Mouse (Mus musculus): ENCODE measurements around the gene Tmem131. TPM values are rescaled to one million over a fixed set of nuclear protein-coding genes. Genes with fewer than 3 reads are reported as not detected.

Tmem131 gene
- polyA plus RNA-seq, 1 experiment from 2014 or later = 23.1 TPM

GRCm38 (mm10) chr1:36925781-36926180, 17.7 kb downstream of the Tmem131 start:
- Histone ChIP-seq H3K36me3 (ENCODE audit: control insufficient read depth, insufficient read depth, low read length) (no peaks in the 10 kb centered on the region), H3K4me1 (ENCODE audit: control insufficient read depth, insufficient read depth, low read length) (peaks cover 15% of the 10 kb centered on the region), H3K9me3 (ENCODE audit: control insufficient read depth, low read length) (no peaks in the 10 kb centered on the region), H3K9ac (replicated peaks; ENCODE audit: low read length) (no peak overlapping the region), H3K27ac (replicated peaks; ENCODE audit: low read depth, low read length) (no peak overlapping the region), H3K27me3 (ENCODE audit: control insufficient read depth, insufficient read depth, low read length) (no peaks in the 10 kb centered on the region), H3K4me3 (replicated peaks; ENCODE audit: low read depth, low read length) (no peak overlapping the region), H3K4me2 (ENCODE audit: low read length) (no peak overlapping the region)
- DNase-seq (no peak), ATAC-seq (ENCODE audit: low FRiP score, low TSS enrichment) (no peak)
- 90% methylated on average over 5 of the region's 5 CpGs for WGBS

- WGBS = 99% methylated on average over 2 of the region's 2 CpGs
- H3K27ac ChIP-seq (replicated peaks; ENCODE audit: low read depth, low read length) = no peak overlapping the region
- DNase-seq (no peak), ATAC-seq (ENCODE audit: low FRiP score, low TSS enrichment) (no peak)
- H3K27me3 ChIP-seq (ENCODE audit: control insufficient read depth, insufficient read depth, low read length) = no peaks in the 10 kb centered on the region
- H3K4me1 ChIP-seq (ENCODE audit: control insufficient read depth, insufficient read depth, low read length) = peaks cover 24% of the 10 kb centered on the region
- H3K9me3 ChIP-seq (ENCODE audit: control insufficient read depth, low read length) = no peaks in the 10 kb centered on the region
- no peaks in the 10 kb centered on the region for H3K36me3 ChIP-seq (ENCODE audit: control insufficient read depth, insufficient read depth, low read length)
- H3K9ac ChIP-seq (replicated peaks; ENCODE audit: low read length) = no peak overlapping the region
- H3K4me2 ChIP-seq (ENCODE audit: low read length) = no peak overlapping the region
- H3K4me3 ChIP-seq (replicated peaks; ENCODE audit: low read depth, low read length) = no peak overlapping the region
These were observed 18.6 kb downstream of the Tmem131 start for GRCm38 (mm10) chr1:36924853-36925252.

GRCm38 (mm10) chr1:36923911-36924310, 19.6 kb downstream of the Tmem131 start:
- Histone ChIP-seq H3K4me2 (ENCODE audit: low read length) (no peak overlapping the region), H3K9me3 (ENCODE audit: control insufficient read depth, low read length) (no peaks in the 10 kb centered on the region), H3K4me1 (ENCODE audit: control insufficient read depth, insufficient read depth, low read length) (peaks cover 28% of the 10 kb centered on the region), H3K27ac (replicated peaks; ENCODE audit: low read depth, low read length) (no peak overlapping the region), H3K36me3 (ENCODE audit: control insufficient read depth, insufficient read depth, low read length) (no peaks in the 10 kb centered on the region), H3K9ac (replicated peaks; ENCODE audit: low read length) (no peak overlapping the region), H3K4me3 (replicated peaks; ENCODE audit: low read depth, low read length) (no peak overlapping the region), H3K27me3 (ENCODE audit: control insufficient read depth, insufficient read depth, low read length) (no peaks in the 10 kb centered on the region)
- ATAC-seq (ENCODE audit: low FRiP score, low TSS enrichment) (no peak), DNase-seq (no peak)

GRCm38 (mm10) chr1:36922623-36923421, 20.6 kb downstream of the Tmem131 start:
- Histone ChIP-seq H3K4me1 (ENCODE audit: control insufficient read depth, insufficient read depth, low read length) (peaks cover 28% of the 10 kb centered on the region), H3K27ac (replicated peaks; ENCODE audit: low read depth, low read length) (no peak overlapping the region), H3K27me3 (ENCODE audit: control insufficient read depth, insufficient read depth, low read length) (no peaks in the 10 kb centered on the region), H3K9me3 (ENCODE audit: control insufficient read depth, low read length) (no peaks in the 10 kb centered on the region), H3K36me3 (ENCODE audit: control insufficient read depth, insufficient read depth, low read length) (no peaks in the 10 kb centered on the region), H3K4me3 (replicated peaks; ENCODE audit: low read depth, low read length) (no peak overlapping the region), H3K4me2 (ENCODE audit: low read length) (no peak overlapping the region), H3K9ac (replicated peaks; ENCODE audit: low read length) (no peak overlapping the region)
- DNase-seq (no peak), ATAC-seq (ENCODE audit: low FRiP score, low TSS enrichment) (no peak)
- 95% methylated on average over 4 of the region's 4 CpGs for WGBS

- ATAC-seq (ENCODE audit: low FRiP score, low TSS enrichment) = no peak
- DNase-seq = peak; percentile 26
- H3K9ac ChIP-seq (replicated peaks; ENCODE audit: low read length) = no peak overlapping the region; the same call in 1 of the 2 replicates
These were observed 21.7 kb downstream of the Tmem131 start for GRCm38 (mm10) chr1:36921614-36922393.

GRCm38 (mm10) chr1:36920726-36921125, 22.7 kb downstream of the Tmem131 start:
- Histone ChIP-seq H3K27me3 (ENCODE audit: control insufficient read depth, insufficient read depth, low read length) (no peaks in the 10 kb centered on the region), H3K27ac (replicated peaks; ENCODE audit: low read depth, low read length) (0 out of 2 replicates have a peak overlapping the region, but pooled peaks have one; percentile 37), H3K9ac (replicated peaks; ENCODE audit: low read length) (no peak overlapping the region), H3K36me3 (ENCODE audit: control insufficient read depth, insufficient read depth, low read length) (no peaks in the 10 kb centered on the region), H3K9me3 (ENCODE audit: control insufficient read depth, low read length) (no peaks in the 10 kb centered on the region), H3K4me1 (ENCODE audit: control insufficient read depth, insufficient read depth, low read length) (peaks cover 28% of the 10 kb centered on the region), H3K4me3 (replicated peaks; ENCODE audit: low read depth, low read length) (no peak overlapping the region), H3K4me2 (ENCODE audit: low read length) (no peak overlapping the region)
- DNase-seq (no peak), ATAC-seq (ENCODE audit: low FRiP score, low TSS enrichment) (no peak)
- 76% methylated on average over 4 of the region's 4 CpGs for WGBS

More at GRCm38 (mm10) chr1:36921614-36922393, 21.7 kb downstream of the Tmem131 start:
- Histone ChIP-seq H3K4me2 (ENCODE audit: low read length) (no peak overlapping the region), H3K27me3 (ENCODE audit: control insufficient read depth, insufficient read depth, low read length) (no peaks in the 10 kb centered on the region), H3K36me3 (ENCODE audit: control insufficient read depth, insufficient read depth, low read length) (no peaks in the 10 kb centered on the region), H3K4me1 (ENCODE audit: control insufficient read depth, insufficient read depth, low read length) (peaks cover 28% of the 10 kb centered on the region), H3K27ac (replicated peaks; ENCODE audit: low read depth, low read length) (no peak overlapping the region), H3K9me3 (ENCODE audit: control insufficient read depth, low read length) (no peaks in the 10 kb centered on the region), H3K4me3 (replicated peaks; ENCODE audit: low read depth, low read length) (no peak overlapping the region)
- WGBS = 39% methylated on average over 15 of the region's 15 CpGs

- H3K27ac ChIP-seq (replicated peaks; ENCODE audit: low read depth, low read length) = 0 out of 2 replicates have a peak overlapping the region, but pooled peaks have one; percentile 37
- H3K4me1 ChIP-seq (ENCODE audit: control insufficient read depth, insufficient read depth, low read length) = peaks cover 28% of the 10 kb centered on the region
- H3K9me3 ChIP-seq (ENCODE audit: control insufficient read depth, low read length) = no peaks in the 10 kb centered on the region
- 57% methylated on average over 3 of the region's 3 CpGs for WGBS
- ATAC-seq (ENCODE audit: low FRiP score, low TSS enrichment) (no peak), DNase-seq (peak; percentile 36)
- H3K36me3 ChIP-seq (ENCODE audit: control insufficient read depth, insufficient read depth, low read length) = no peaks in the 10 kb centered on the region
- H3K4me3 ChIP-seq (replicated peaks; ENCODE audit: low read depth, low read length) = no peak overlapping the region
- no peak overlapping the region for H3K9ac ChIP-seq (replicated peaks; ENCODE audit: low read length)
- H3K27me3 ChIP-seq (ENCODE audit: control insufficient read depth, insufficient read depth, low read length) = no peaks in the 10 kb centered on the region
- H3K4me2 ChIP-seq (ENCODE audit: low read length) = no peak overlapping the region
These were observed 23.2 kb downstream of the Tmem131 start for GRCm38 (mm10) chr1:36920154-36920716.

- no peak for ATAC-seq (ENCODE audit: low FRiP score, low TSS enrichment)
- Histone ChIP-seq H3K27ac (replicated peaks; ENCODE audit: low read depth, low read length) (no peak overlapping the region), H3K27me3 (ENCODE audit: control insufficient read depth, insufficient read depth, low read length) (no peaks in the 10 kb centered on the region), H3K9me3 (ENCODE audit: control insufficient read depth, low read length) (no peaks in the 10 kb centered on the region), H3K4me2 (ENCODE audit: low read length) (no peak overlapping the region), H3K36me3 (ENCODE audit: control insufficient read depth, insufficient read depth, low read length) (no peaks in the 10 kb centered on the region), H3K9ac (replicated peaks; ENCODE audit: low read length) (no peak overlapping the region), H3K4me1 (ENCODE audit: control insufficient read depth, insufficient read depth, low read length) (peaks cover 28% of the 10 kb centered on the region), H3K4me3 (replicated peaks; ENCODE audit: low read depth, low read length) (no peak overlapping the region)
- 73% methylated on average over 1 of the region's 1 CpGs for WGBS
- no peak for DNase-seq
These were observed 23.7 kb downstream of the Tmem131 start for GRCm38 (mm10) chr1:36919728-36920127.
